Mouse (Mus musculus) megakaryocyte-erythroid progenitor cell, adult 5-6 weeks (primary cell): Measurements from ENCODE around the gene Mrpl47. TPM values are rescaled to one million over a fixed set of nuclear protein-coding genes. Genes with fewer than 3 reads are reported as not detected.
"Not testable (repeated sequence)": the region's sequence is repeated elsewhere in the genome, so short reads cannot be mapped to it uniquely, and the experiment has no call there.

Source experiments
- ATAC-seq: replicated peaks from 2 replicates; pipeline ENCODE4 v1.8.0; 2016; ENCODE audit warnings: mild to moderate bottlenecking, inconsistent platforms; ENCODE audit not compliant: severe bottlenecking, poor library complexity, low FRiP score, low TSS enrichment
- total RNA-seq, 2 experiments: library from RNA; stranded (forward) in 1 of 2; stranded (reverse) in 1 of 2; fragments of 200-1000, 215-1000 nt in 1 of 2; fragments of >200 nt in 1 of 2; fragmentation: Nextera tagmentation in 1 of 2; gene quantifications; 2 replicates each; pipeline ENCODE4 v1.2.3; 2014 to 2017

Mrpl47 gene
- total RNA-seq (2014; fragmentation: Nextera tagmentation): 47.7 and 54.8 TPM in 2 replicates
- total RNA-seq (2017): 42.8 and 44.4 TPM in 2 replicates

DNA sequence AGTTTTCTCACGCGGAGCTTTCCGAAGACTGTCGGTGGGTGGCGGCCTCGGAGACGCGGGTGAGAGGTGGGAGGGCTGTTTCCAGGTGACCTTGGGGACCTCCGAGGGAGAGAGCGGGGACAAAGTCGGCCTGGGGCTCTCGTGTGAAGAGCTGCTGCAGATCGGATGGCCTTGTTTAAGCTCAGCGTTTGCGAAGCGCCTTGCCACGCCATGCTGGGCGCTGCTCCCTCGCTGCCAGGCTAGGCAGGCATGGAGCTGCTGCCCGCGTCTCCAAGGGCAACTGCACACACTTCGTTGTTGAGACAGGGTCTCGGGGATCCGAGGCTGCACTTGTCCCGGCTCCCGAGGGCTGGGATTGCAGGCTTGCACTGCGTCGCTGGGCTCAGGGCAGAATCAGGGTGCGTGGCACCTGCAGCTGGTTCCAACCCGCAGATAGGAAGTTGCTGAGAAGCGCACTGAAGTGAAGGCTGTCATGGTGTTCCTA, at the start of gene Mrpl47:
TSS of gene Mrpl47 (minus strand) at position 434 of the 484 bp plus-strand sequence.
- peak; percentile 32 for ATAC-seq

- no peak for ATAC-seq
Observed at GRCm38 (mm10) chr3:32770781-32771180, 33.4 kb upstream of the Mrpl47 start.

GRCm38 (mm10) chr3:32763902-32764301, 26.5 kb upstream of the Mrpl47 start:
- no peak for ATAC-seq

DNA sequence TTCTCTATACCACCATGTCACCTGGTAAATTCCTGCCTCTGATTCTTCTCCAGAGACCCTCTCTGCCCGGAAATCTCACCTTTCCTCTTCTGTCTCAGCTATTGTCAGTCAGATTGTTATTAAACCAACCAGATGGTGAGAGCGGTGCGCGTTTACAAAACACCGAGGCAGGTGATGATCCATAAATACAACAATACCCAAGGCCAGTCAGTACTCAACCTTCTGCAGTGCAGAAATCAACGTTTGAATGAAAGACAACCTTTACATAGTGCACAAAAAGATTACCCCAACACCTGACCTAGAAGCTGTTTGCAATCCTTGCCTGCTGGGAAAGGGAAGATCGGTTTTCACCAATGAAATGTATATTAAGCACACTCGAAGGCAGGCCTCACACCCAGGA, 25.6 kb upstream of the Mrpl47 start:
- no peak for ATAC-seq

- no peak for ATAC-seq
Observed at GRCm38 (mm10) chr3:32759212-32759611, 21.8 kb upstream of the Mrpl47 start.

- ATAC-seq: no peak
Observed at GRCm38 (mm10) chr3:32754384-32754915, 17.0 kb upstream of the Mrpl47 start.

GRCm38 (mm10) chr3:32749820-32750579, 12.6 kb upstream of the Mrpl47 start:
- no peak for ATAC-seq

GRCm38 (mm10) chr3:32748384-32748783, 11.0 kb upstream of the Mrpl47 start:
- no peak for ATAC-seq

GRCm38 (mm10) chr3:32745426-32745825, 8.0 kb upstream of the Mrpl47 start:
- ATAC-seq: not testable (repeated sequence)

DNA sequence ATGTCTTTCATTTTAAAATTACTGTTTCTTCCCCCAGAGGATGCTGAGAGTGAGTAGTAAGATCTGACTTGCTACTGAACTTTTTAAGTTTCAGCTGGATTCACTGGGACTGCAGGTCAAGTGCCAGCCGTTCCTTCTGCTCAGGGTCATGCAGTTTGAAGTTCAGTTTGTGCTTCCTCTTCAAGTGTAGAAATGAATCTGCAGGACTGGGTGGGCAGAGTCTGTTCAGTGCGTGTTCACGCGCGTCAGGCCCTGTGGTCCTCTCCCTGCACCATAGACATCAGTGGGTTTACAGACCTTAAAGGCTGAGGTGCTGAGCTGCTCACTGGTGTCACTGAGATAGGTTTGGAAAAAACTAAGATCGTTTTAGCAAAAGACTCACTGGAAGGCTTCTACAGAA, 7.6 kb upstream of the Mrpl47 start:
- ATAC-seq: no peak

DNA sequence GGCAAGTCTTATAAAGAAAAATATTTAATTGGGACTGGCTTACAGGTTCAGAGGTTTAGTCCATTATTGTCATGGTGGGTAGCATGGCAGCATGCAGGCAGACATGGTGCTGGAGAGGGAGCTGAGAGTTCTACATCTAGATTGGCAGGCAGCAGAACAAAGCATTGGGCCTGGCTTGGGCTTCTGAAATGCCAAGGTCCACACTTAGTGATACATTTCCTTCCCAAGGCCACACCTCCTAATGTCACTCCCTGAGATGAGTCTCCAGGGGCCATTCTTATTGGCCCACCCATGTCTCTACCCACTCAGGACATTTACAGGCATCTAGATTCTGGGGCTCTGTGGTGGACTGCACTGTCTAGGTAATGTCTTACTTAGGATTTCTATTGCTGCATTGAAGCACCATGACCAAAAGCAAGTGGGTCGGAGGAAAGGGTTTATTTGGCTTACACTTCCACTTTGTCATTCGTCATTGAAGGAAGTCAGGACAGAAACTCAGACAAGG, 4.9 kb upstream of the Mrpl47 start:
- ATAC-seq: no peak

DNA sequence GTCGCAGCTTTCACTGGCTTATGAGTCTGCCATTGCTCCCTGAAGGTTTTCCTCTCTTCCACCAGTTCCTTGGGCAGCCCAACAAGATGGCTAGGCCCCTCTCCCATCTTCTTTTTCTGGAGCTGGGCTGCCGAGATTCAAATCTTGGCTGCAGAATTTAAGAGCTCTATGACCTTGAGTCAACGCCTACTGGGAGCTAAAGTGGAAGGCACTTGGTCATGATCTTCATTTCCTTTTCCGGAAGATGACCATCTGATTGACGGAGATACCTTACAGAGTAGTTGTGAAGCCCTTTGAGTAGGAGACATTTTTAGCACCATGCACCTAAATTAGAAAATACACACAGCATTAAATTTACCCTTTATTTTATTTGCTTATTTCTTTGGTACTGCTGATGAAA, 1.1 kb upstream of the Mrpl47 start:
- ATAC-seq: no peak

DNA sequence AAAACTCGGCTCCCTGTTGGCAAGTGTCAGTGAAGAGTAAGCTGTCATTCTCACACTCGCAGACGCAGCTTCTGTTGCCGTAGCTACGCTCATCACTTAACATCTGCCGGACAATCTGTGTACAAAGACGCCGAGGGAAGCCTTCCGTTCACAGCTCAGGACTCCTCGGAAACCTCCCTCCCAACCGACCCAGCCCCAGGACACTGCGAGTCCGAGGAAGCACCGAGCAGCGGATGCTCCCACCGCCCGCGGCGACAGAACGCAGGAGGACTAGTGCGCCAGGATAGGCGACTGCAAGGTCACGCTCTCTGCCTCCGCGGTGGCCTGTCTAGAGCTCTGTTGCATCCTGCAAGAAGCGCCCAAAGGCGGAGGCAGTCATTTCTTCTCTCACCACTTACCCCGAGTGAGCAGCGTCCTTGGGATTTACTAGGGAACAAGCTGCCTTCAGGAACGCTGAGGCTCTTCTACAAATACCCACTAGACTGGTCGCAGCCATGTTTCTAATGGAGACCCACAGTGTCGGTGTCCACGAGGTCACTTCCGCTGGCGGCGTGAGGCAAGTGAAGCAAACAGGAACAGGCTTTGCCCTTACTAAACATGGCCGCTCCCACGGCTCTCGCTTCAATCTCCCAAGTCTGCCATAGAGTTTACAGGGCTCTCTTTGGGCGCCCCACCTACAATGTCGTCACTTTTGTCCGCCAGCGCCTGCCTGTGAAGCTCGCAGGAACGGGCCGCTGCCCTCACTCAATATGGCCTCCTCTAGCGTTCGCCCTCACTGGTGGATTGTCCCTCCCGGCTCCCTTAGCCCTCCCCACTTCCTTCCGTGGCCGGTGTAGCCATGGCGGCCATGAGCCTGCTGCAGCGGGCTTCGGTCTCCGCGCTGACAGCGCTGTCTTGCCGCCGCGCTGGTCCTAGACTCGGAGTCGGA, 897 bp downstream of the Mrpl47 start, which contains the start of gene Ndufb5:
TSS of gene Ndufb5 (plus strand) at position 747 of the 928 bp plus-strand sequence.
- peak; percentile 93 for ATAC-seq

GRCm38 (mm10) chr3:32727861-32728260, 9.5 kb downstream of the Mrpl47 start:
- no peak for ATAC-seq

- no peak for ATAC-seq
Observed at GRCm38 (mm10) chr3:32725951-32726350, 11.5 kb downstream of the Mrpl47 start.

GRCm38 (mm10) chr3:32724191-32724590, 13.2 kb downstream of the Mrpl47 start:
- ATAC-seq: no peak

DNA sequence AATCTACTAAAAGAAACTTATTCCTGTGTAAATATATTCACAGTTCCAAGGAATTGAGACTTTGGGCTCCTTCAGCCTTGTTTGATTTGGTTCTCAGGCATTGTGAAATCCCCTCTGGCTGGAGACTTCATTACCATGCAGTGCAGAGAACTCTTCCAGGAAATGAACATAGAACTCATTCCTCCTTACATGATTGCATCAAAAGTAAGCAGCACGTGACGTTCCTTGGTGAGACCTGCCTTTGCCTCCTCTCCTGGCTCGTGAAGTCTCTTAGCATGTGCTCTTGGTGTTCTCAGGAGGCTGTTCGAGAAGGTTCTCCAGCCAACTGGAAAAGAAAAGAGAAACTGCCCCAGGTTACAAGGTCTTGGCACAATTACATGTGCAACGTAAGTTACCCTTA, 19.1 kb downstream of the Mrpl47 start:
- ATAC-seq: no peak

DNA sequence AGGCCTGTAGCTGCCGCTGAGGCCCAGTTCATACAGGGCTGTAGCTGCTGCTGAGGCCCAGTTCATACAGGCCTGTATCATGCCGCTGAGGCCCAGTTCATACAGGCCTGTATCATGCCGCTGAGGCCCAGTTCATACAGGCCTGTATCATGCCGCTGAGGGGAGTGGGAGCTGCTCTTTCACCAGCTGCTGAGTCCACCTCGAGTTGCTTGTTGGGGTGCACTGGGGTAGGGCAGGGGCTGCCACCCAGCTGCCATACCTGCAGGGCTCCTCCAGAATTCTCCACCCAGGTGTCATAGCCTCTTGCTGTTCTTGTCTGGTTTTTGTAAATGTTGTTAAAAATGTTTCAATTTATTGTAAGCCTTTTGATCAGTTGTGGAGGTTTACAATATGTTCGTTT, 20.0 kb downstream of the Mrpl47 start:
- ATAC-seq: not testable (repeated sequence)

DNA sequence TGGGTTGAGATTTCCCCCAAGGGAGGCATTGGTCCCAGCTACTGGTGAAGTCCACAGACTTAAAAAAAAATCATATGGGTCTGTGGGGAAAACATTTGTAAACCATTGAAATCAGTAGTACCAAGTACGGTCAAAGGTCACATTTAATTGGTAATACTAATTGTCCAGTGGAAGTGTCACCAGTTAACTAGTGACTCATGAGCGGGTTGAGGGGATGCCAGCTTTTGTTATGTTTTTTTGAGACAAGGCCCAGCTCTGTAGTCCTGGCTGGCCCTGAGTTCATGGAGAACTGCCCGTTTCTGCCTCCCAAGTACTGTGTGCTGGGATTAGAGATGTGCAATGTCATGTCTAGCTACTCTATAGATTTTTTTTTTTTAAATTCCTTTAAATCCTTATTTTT, 23.7 kb downstream of the Mrpl47 start:
- ATAC-seq: no peak

DNA sequence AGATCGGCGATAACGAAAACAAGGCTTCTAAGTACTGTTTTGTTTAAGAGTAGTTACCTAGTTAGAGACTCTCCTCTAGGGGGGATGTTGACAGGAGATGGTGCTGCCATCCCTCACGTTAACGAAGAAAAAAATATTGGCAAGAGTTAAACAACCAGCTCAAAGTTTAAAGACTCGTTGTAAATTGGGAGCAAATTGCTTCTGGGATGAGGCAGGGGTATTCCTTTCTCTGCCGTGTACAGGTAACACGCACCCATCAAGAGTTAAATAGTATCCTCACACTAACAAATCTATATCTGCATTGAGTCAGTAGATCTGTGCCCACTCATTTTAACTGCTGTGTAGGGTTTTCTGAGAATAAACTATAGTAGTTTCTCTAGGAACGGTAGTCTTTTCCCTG, 28.0 kb downstream of the Mrpl47 start:
- no peak for ATAC-seq
